Mouse (Mus musculus) gastrocnemius, adult 2 months (tissue): ENCODE data around the gene Gm20604. TPM values are rescaled to one million over a fixed set of nuclear protein-coding genes. Genes with fewer than 3 reads are reported as not detected.

Source experiments
- DNase-seq: peaks from one replicate; pipeline ENCODE4 v3.0.0; 2022
- H3K27ac ChIP-seq: fragments of 200-600 bp; 2 replicates; pipeline ENCODE4 v1.8.1; 2022; ENCODE audit warnings: mild to moderate bottlenecking
- H3K4me3 ChIP-seq: fragments of 200-600 bp; 2 replicates; pipeline ENCODE4 v1.8.1; 2022; ENCODE audit warnings: mild to moderate bottlenecking, moderate library complexity
- CTCF ChIP-seq: fragments of 200-600 bp; IDR thresholded peaks from 2 replicates; pipeline ENCODE4 v1.8.1; 2022; ENCODE audit warnings: antibody characterized with exemption, mild to moderate bottlenecking, moderate library complexity
- intact Hi-C: fragments of 180-260 bp; cut with DNase I; formaldehyde crosslinking; loops from one replicate; pipeline ENCODE4 v1.15.1; 2025
- total RNA-seq, 2 experiments: library from RNA; stranded (reverse); gene quantifications; 2 replicates each; pipeline ENCODE4 v1.2.3; 2021

Gm20604 gene
- total RNA-seq, 2 experiments from 2014 or later, result 1.9 to 3.7 TPM

DNA sequence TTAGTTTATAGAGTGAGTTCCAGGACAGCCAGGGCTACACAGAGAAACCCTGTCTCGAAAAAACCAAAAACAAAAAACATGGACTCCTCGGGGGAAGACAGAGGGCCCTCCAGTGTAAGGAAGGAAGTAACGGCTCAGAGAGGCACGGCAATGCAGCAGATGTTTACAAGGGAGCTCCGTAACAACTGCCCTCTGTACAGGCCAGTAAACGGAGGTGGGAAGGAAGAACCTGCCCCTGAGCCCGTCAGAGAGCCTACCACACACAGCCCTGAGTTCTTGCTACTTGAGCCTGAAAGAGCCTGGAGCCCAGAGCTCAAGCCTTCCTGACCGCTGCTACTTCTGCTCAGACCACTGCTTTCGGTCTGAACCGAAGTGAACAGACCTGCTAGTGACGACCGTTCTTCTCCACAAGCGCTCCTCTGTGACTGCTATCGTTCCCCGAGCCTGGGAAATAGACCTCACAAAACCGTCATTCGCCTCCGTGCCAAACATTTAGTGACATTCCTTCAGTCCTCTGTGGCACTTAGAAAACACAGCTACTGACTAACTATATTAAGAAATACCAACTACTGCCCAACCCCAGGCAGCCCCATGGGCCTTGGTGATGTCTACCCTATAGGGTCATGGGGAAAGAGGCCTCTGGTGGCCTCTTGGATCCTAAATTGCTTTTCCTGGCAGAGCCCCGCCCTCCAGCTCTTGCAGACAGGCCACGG is 45.2 kb downstream of the Gm20604 start:
- no peak for TF ChIP-seq CTCF
- peak overlapping the region; percentile 28; the same call in 1 of the 2 replicates for H3K4me3 ChIP-seq
- DNase-seq, result no peak
- intact Hi-C loops, result loop anchor here (10.0 kb wide), 1 partner anchor 219 kb away; no protein-coding TSS in a partner anchor
- H3K27ac ChIP-seq, result peak overlapping the region; percentile 46

DNA sequence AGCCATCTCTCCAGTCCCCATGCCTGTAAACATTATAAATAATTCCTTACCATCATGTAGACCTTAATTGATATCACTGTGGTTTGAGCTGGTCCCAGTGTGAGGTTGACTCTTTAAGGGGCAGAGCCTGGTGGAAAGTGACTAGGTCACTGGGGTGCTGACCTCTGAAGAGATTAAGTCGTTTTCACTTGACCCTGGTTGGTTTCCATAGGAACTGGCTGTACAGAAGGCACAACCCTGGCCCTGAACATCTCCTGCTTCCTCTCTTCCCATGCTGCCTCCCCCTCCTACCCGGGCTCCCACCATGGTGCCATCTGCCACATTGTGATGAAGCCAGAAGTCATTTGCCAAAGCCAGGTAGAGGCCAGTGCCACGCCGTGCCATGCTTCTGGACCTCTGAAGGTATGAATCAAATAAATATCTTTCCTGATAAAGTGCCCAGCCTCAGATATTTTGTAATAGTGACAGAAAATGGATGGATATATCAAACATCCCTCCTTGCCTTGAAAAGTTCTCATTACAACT is 47.6 kb downstream of the Gm20604 start:
- no peak for DNase-seq
- TF ChIP-seq CTCF, result no peak
- no peak overlapping the region for H3K4me3 ChIP-seq
- no peak overlapping the region for H3K27ac ChIP-seq
- intact Hi-C loops, result loop anchor here (10.0 kb wide), 1 partner anchor 216 kb away; no protein-coding TSS in a partner anchor

DNA sequence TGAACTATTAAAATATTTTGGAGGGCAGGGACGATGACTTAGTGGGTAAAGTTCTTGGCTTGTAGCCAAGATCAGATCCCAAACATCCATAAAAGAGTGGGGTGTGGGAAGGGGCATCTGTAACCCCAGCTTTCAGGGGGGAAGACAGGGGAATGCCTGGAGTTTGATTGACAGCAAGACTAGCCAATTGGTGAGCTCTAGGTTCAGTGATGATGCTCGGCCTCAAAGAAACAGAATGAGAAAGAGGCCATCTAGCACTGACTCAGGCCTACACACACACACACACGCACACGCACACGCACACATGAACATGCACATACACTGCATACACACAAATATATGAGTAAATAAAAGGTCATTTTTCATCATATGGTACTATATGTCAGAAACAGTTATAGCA is 48.6 kb downstream of the Gm20604 start:
- no peak overlapping the region for H3K27ac ChIP-seq
- no peak for DNase-seq

DNA sequence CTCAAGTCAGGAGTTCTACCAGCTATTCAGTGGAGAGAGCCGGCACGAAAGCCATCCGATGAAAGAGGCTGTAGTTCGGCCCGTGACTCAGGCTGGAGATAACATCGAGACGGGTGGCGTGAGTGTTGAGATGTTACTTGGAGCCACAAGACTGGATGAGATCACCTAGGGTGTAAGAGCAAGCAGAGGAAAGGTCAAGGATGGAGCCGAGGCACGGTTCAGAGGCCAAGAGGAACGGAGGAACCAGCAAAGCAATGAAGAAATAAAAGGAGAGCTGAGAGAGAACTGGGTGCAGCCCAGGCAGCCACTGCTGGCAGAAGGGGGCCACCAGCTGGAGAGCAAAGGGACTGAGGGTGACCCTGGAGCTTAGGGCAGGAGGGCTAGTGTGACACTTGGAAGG is 50.3 kb downstream of the Gm20604 start:
- Histone ChIP-seq H3K4me3 (no peak overlapping the region), H3K27ac (0 out of 2 replicates have a peak overlapping the region, but pooled peaks have one; percentile 13)
- intact Hi-C loops, result loop anchor here (1.0 to 5.0 kb wide), 2 partner anchors 129 to 1931 kb away; partner anchors contain the start of gene Dglucy
- TF ChIP-seq CTCF, result peak; percentile 65
- peak; percentile 76 for DNase-seq

More for the DNA sequence above, 48.6 kb downstream of the Gm20604 start:
- intact Hi-C loops, result loop anchor here (5.0 to 10.0 kb wide), 2 partner anchors 215 to 1933 kb away; partner anchors contain the start of gene Dglucy
- no peak for TF ChIP-seq CTCF
- no peak overlapping the region for H3K4me3 ChIP-seq

DNA sequence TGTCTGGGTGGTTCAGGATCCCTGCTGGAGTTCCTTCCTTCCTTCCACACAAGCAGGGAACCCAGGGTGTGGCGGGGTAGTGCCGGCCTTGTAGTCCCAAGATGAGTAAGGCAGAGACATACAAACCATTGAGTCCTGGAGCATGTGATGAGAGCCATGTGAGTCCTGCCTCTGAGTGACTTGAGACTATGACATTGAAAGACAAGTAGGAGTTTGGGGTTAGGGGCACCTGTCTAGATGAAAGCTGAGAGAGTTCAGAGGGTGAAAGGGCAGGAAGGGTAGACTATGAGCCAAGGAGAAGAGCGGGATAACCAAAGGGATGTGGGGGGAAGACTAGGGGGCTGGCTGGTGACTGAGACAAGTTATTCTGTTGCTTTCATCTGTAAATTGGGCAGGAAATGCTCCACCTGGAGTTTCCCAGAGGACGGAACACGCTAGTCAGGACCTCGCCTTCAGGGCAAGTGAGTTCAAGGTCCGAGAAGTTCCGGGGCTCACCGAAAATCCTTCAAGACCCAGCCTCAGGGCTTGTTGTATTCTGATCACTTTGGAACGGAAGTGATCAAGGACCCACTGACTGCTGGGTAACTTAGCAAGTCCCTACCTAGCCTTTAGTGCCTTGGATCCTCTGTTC is 51.5 kb downstream of the Gm20604 start:
- no peak for TF ChIP-seq CTCF
- DNase-seq, result no peak
- intact Hi-C loops, result loop anchor here (5.0 kb wide), 1 partner anchor 1930 kb away; the partner anchor contains the start of gene Dglucy
- Histone ChIP-seq H3K27ac (no peak overlapping the region), H3K4me3 (no peak overlapping the region)

DNA sequence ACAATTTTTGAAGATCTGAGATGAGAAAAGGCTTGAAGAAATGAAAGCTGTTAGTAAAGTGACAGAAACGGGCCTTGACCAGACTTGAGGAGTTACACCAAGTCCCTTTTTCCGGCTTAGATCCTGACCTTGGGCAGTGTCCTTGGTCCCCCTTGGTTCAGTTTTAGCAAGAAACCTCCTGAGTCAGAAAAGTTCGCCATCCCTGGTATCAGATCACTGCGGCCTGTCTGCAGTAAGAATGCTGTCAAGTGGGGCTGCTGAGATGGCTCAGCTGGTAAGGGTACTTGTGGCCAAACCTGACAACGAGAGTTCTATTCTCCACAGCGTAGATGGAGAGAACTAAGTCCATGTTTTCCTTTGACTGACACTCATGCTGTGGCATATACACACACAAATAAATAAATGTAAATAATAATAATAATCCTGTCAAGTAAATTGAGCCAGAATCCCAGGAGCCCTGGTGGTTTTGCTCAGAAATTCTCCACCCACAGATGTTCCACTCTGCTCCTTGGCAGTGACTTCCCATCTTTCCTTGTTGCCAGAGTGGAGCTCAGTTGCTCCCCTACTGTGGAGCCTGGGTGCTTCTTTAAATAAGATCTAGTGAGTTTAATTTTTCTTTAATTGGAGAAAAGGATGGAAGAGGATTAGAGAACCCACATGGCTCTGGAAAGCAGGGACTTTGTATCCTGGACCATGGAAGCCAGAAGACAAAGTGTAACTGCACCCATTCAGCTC is 52.4 kb downstream of the Gm20604 start:
- no peak for DNase-seq
- intact Hi-C loops, result loop anchor here (5.0 kb wide), 1 partner anchor 1929 kb away; the partner anchor contains the start of gene Dglucy
- no peak for TF ChIP-seq CTCF
- peak overlapping the region; percentile 92 for H3K27ac ChIP-seq
- peak overlapping the region; percentile 97 for H3K4me3 ChIP-seq

DNA sequence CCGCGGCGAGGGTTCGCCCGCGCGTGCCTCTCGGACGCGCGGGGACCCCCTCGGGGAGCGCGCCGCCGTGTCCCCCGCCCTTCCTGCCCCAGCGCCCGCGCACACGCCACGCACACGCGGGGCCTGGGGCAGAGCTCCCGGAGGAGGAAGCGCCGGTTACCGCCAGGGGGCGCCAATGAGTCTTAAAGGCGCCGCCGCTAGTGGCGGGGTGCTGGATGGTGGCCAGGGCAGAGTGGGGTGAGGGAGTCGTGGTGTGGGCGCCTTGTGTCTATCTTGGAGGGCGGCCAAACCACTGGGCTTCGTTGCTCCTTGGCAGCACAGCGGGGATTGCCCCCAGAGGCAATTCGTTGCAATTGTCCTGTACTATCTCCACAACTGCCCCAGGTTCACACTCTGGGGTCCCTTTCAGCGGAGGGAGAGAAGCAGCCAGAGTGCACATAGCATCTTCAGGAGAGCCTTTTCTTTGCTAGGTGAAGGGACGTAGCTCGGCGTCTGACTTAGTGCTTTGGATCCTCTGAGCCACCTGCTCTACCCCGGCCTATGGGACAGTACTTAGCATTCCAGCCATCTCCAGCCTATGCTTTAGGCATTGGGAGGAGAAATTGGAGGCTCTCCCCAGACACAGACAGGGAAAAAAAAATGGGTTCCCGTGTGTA is 53.1 kb downstream of the Gm20604 start:
- peak; percentile 93 for DNase-seq

DNA sequence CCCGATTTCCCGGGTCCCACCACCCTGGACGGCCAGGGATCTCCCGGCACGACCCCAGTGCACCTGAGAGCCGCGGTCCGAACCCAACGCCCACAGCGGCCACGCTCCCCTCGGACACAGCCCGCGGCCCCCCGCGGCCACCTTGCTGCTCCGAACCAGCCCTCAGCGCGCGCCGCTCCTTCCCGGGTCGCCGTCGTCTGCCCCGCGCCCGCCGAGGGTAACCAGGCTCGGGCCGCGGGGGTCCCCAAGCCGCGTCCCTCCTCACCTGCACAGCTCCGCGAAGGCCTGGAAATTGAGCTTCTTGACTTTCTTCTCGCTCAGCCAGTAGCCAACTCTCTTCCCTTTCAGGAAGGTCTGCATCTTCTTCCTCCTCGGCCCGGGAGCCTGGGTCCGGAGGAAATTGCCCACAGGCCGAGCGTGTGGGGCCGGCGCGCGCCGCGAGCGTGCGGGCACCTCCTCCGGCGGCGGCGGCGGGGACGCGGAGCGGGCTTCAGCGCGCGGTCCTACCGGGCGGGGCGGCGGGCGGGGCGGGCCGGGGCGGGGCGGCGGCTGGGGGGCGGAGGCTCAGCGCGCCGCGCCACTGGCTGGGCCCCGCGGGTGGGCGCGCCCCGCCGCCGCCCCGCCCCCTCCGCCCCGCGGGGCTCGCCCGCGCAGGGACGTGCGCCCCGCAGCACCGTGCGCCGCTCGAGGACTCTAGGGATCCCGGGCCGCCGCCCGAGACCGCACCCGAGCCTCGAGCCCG is 53.8 kb downstream of the Gm20604 start, which contains the start of gene Itpk1:
Gene Itpk1 (minus strand): TSS at position 474 of the 742 bp plus-strand sequence.
- DNase-seq, result peak; percentile 83
- TF ChIP-seq CTCF, result no peak
- intact Hi-C loops, result loop anchor here (5.0 kb wide), 2 partner anchors 82 to 1927 kb away; partner anchors contain the start of gene Dglucy
- Histone ChIP-seq H3K27ac (peak within 1 kb of the TSS; percentile 92), H3K4me3 (peak within 1 kb of the TSS; percentile 97)

More for the DNA sequence above, 53.1 kb downstream of the Gm20604 start:
- peak overlapping the region; percentile 97 for H3K4me3 ChIP-seq
- intact Hi-C loops, result loop anchor here (5.0 kb wide), 1 partner anchor 1928 kb away; the partner anchor contains the start of gene Dglucy
- no peak; the same call in 1 of the 2 replicates for TF ChIP-seq CTCF
- H3K27ac ChIP-seq, result peak overlapping the region; percentile 92

DNA sequence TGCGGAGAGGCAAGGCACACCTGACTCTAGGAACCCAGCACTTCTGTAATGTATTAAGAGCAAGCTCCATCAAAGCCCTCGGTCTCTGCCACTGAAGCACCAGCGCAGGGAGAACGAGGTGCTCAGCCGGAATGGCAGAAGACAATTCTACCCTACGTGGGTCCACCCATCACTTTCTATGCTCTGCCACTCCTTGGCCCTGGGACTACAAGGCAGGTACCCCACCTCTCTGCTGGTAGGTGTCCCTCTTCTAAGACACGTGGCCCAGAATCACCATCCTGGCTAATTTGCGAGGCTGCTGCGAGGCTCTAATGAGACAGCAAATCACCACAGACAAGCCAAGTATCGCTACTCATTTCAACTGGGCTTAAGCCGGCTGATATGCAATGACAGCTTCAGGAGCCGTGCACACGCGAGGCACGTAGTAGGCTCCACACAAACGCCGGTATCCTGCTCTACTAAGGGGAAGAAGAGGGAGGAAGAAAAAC is 54.5 kb downstream of the Gm20604 start:
- Histone ChIP-seq H3K27ac (peak overlapping the region; percentile 91), H3K4me3 (peak overlapping the region; percentile 97)
- TF ChIP-seq CTCF, result no peak
- intact Hi-C loops, result loop anchor here (5.0 kb wide), 1 partner anchor 82 kb away; no protein-coding TSS in a partner anchor
- DNase-seq, result no peak

DNA sequence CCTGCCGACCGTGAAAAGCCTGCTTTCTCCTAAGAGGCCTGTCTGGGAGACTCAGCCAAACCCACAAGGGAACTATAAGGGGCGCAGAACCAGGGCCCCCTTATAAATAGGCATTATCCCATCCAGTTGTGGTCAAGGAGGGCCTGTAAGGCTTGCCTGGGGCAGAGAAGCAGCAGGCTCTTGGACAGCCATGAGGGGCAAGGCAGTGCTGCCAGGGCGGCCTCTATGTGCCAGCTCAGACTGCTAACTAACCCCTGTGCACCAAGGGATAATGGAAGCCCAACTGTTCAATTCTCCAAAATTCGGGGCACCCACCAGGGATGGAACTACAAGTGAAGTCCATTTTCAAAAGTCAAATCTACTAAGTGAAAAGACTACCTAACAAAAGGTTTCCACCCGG is 55.0 kb downstream of the Gm20604 start:
- Histone ChIP-seq H3K27ac (peak overlapping the region; percentile 91), H3K4me3 (peak overlapping the region; percentile 97)
- TF ChIP-seq CTCF, result no peak
- DNase-seq, result no peak
- intact Hi-C loops, result loop anchor here (5.0 kb wide), 1 partner anchor 81 kb away; no protein-coding TSS in a partner anchor

DNA sequence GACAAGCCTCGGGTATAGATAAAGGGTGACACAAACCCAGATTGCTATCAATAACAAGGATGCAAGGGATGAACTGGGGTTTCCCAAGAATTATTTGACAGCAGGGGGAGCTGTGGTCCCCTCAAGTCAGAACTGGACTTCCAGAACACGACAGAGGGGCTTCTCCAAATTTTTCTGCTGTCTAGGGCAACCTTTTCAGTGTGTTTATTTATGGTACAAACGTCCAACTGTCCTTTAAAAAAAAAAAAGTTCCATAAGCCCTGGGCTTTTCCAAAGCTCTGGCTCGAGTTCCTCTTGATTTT is 55.4 kb downstream of the Gm20604 start:
- intact Hi-C loops, result loop anchor here (5.0 kb wide), 1 partner anchor 81 kb away; no protein-coding TSS in a partner anchor
- H3K27ac ChIP-seq, result peak overlapping the region; percentile 91
- peak; percentile 39 for TF ChIP-seq CTCF
- H3K4me3 ChIP-seq, result peak overlapping the region; percentile 97
- DNase-seq, result no peak
